Mouse (Mus musculus): Measurements from ENCODE around the gene Chrnb2.
A peak's percentile ranks its signal among the peaks of the same experiment; 100 is the strongest.

Gene Chrnb2

DNA sequence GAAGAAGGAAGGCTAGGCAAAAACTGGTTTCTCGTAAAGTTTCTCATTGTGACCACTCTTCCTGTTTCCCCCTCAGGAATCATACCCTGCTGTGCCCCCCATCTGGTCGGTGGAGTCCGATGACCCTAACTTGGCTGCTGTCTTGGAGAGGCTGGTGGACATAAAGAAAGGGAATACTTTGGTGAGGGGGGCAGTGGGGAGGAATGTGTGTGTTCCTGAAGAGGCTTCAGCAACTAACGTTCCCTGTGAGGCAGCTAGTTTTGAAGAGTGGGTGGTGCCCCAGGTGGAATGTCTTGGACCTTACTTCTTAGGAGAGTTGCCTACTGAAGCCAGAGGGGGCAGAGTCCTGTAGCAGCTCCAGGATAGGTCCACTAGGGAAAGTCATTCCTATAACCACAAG lies 11.6 kb upstream of the Chrnb2 start:
- no peak for DNase-seq (ENCODE audit: low spot score)

DNA sequence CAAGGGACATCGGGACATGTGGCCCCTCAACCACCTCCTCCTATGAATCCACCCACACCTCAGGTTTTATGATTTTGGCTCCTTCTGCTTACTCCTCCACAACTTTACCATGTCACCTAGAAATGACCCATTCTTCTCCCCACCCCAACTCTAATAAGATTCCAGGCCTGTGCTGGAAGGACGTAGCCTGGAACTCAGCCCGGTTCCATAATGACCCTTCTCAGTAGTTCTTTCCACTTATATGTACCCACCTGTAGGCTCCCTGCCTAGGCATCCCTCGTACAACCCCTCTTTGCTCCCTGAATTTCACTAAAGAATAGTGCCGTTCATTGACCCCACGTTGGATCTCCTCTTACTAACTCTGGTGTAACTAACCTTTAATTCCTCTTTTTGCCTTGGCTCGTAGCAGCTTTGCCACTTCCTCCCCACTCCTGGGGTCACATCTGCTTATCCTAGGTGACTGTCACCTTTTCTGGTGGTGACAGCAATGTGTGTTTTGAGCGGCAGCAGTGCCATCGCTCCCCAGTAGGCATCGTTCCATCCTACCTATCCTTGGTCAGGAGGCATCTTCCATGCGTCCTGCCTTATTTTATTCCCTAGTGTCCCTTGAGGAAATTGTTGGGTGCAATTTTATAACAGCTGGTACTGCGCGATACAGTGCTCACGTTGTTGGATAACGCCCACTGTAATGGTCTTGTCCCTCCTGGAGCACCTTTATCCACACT lies 10.0 kb upstream of the Chrnb2 start:
- no peak for DNase-seq (ENCODE audit: low spot score)

DNA sequence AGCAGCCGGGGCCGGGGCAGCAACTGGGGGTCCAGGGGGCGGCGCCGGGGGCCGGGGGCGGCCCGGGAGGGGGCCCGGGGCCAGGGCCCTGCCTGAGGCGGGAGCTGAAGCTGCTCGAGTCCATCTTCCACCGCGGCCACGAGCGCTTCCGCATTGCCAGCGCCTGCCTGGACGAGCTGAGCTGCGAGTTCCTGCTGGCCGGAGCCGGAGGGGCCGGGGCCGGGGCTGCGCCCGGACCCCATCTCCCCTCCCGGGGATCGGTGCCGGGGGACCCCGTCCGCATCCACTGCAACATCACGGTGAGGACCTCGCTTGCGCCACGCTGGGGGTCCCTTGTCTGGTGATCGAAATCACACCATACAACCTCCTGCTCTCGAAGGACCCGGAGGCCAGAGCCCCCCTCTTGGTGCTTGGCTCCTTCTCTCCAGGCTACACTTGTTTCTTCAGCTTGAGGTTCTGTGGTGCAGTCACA lies 9.3 kb upstream of the Chrnb2 start:
- no peak for DNase-seq (ENCODE audit: low spot score)

DNA sequence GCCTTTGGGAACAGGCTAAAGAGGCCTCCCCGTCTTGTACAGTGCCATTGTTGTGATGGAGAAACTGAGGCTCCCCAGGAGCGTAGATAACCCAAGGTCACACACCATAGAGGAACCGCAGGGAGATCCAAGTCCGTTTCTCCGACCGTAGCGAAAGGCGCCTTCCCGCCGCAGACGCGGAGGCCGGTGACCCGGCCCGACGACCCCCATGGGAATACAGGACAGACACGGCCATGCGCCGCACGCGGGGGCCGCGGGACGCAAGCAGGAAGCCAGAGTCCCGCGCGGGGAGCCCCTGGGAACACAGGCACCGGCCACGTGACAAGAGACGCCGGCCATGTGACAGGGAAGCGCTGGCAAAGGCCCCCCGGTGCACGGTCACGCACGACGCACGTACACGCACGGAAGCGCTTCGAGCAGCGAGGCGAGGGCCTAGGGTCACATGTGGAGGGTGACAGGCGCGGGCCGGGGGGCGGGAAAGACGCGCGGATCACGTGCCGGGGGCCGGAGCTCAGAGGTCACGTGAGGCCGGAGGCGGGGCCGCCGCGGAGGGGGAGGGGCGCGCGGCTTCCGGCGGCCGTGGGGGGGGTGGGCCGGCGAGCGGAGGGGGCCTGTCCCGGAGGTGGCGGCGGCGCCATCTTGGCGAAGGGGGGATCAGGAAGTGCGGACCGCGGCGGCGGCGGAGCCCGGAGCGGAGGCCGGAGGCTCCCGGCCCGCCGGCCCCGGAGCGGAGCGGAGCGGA lies 8.7 kb upstream of the Chrnb2 start, which contains the start of gene Ube2q1:
TSS of gene Ube2q1 (plus strand) at position 649 of the 742 bp plus-strand sequence.
- DNase-seq (ENCODE audit: low spot score): peak; percentile 98

DNA sequence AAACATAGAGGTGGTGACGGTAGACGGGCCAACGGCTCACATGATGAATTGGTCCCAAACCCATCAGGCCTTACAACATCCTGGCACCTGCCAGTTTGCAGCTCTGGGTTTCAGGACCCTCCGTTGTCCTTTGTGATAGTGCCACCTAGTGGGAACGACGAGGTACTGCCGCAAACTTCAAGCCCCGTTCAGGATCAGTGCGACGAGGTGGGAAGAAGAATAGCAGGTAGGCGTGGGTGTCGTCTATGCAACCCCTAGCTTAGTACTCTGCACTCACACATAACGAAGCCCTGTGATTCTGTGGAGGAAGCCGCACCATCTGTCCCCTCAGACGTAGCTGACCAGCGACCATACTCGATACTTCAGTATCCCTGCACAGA lies 8.1 kb upstream of the Chrnb2 start:
- peak; percentile 67 for DNase-seq (ENCODE audit: low spot score)

DNA sequence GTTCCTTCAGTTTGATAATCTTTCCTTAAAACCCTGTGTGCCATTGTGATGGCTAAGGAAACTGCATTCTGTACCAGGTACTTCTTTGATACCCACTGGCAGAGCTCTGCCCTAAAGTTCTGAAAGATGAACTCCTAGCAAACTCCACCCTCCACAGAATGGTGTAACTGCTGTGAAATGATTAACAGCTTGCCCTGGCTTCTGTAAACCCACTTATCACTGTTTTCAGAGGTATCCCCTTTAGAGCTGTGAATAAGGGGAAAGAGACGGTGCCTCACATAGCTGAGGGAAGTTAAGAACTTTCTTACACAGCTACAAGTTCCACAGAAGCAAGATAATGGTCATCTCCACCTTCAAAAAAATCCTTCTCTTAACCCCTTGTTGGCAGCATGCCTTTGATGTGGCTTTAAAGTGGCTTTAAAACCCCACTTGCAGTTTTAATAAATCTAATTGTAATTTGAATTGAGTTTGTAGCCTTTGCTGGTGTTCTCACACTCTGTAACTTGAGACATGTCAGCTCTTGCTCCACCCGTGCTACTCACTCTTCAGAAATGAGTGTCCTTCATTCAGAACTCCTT lies 6.1 kb upstream of the Chrnb2 start:
- DNase-seq (ENCODE audit: low spot score): no peak

DNA sequence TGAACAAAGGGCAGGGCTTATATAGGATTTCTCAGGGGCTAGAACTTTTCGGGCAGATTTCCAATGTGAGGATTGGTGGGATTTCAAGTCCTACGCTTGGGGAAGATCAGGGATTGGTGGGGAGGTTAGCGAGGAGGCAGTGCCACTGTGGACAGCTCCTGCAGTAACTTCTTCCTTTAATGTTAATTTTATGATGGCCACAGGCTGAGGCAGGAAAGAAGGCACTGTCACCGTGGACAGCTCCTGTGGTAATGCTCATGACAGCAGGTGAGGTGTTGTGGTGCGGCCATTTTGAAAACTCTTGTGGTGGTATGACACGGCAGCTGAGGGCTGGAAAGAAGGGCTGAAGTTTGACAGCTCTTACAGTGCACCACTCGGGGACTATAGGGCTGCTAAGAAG lies 5.2 kb upstream of the Chrnb2 start:
- DNase-seq (ENCODE audit: low spot score): no peak

DNA sequence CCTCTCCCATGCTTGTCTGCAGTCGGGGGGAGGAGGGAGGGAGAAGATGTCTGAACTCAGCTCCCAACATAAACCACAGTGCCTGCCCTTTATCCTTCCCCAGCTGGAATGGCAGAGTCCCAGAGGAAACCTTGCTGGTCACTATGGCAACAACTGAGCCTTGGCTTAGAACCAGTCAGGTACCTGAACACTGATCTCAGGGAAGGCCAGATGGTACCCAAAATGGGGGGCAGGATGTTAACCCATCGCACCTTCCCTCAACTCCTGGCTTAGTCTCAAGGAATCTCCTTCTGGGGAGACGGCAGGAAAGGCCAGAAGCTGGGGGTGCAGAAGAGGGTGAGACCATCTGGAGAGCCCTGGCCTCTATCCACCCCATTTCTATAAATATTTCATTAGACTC lies 4.6 kb downstream of the Chrnb2 start:
- DNase-seq (ENCODE audit: low spot score): no peak

DNA sequence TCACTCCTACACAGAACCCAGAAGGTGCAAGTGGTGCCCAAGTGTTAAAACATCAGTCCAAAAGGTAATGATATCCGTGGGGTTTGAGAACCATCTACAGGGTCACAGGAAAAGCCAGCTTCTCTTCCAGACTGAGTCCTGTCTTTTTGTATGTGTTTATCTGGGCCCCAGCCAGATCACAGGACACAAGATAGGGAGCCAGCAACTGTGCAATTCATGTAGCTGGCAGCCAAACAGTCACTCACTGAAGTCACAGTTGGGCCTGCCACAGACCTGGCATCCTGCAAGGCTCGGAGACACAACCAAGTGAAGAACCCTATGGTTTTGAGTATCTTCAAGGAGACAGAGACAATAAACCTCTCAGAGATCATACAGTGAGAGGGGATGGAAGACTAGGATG lies 6.6 kb downstream of the Chrnb2 start:
- no peak for DNase-seq (ENCODE audit: low spot score)

DNA sequence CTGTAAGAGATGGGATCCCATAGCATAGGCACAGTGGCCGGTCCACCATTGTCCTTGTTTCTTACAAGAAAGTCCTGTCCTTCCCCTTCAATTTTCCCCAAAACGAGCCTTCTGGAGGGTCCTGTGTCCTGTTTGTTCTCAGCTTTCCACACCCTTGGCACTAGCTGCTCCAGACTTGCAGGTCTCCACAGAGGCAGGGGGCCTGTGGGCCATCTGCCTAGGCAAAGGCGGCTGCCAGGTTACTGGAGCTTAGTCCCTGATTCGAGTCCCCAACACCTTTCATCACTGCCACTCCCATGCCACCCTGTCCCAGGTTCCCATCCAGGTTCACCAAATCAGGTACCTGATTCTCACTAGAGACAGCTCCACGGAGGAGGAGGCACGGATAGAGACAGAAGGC lies 9.1 kb downstream of the Chrnb2 start:
- DNase-seq (ENCODE audit: low spot score): no peak

DNA sequence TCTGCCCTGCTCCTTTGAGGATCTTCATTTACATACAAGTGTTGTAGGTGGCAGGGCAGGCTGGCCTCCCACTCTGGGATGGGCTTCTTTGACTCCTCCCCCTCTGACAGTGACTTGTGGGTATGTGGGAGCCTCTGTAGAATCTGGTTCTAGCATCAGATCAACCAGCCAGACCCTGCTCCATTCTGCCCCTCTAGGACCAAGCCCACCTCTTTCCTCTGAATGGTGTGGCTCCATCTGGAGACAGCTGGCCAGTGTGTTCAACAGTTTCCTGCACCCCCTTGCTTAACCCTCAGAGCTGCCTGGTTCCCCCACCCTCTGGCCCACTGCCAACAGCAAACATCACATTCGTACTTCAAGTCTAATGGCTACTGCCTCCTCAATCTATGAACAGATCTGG lies 12.1 kb downstream of the Chrnb2 start:
- DNase-seq (ENCODE audit: low spot score): no peak

DNA sequence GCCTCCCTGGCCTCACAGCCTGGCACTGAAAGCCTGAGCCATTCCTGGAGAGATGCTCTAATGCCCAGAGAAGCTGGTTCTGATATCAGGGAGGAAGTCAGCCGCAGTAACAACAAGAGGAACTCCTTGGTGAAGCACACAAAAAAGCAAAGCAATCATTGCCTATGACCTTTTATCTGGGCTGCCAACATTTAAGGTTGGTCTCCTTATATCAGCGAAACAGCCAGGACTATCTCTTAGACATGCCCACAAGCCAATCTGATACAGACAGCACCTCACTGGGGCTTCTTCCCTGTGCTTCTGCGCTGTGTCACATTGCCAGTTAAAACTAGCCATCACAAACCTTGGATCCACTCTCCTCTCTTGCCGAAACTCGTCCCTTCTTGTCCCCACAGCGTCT lies 25.9 kb downstream of the Chrnb2 start:
- no peak for DNase-seq (ENCODE audit: low spot score)

DNA sequence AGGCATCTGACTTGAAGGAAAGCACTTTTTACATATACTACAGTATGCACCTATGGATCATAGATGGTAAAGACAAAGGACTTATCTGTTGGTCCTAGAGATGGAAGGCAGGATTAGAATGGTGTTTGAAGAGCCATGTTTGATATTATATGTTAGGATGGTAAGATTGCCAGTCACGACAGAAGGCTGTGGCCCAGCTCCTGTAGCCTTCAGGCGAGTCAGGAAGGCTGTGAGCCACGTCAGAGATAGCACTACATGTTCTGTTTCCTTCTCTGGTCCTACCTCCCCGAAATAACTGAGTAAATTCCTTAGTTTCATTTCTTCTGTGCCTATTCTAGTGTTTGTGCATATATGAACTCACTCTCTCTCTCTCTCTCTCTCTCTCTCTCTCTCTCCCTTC lies 32.3 kb downstream of the Chrnb2 start:
- DNase-seq (ENCODE audit: low spot score): no peak

DNA sequence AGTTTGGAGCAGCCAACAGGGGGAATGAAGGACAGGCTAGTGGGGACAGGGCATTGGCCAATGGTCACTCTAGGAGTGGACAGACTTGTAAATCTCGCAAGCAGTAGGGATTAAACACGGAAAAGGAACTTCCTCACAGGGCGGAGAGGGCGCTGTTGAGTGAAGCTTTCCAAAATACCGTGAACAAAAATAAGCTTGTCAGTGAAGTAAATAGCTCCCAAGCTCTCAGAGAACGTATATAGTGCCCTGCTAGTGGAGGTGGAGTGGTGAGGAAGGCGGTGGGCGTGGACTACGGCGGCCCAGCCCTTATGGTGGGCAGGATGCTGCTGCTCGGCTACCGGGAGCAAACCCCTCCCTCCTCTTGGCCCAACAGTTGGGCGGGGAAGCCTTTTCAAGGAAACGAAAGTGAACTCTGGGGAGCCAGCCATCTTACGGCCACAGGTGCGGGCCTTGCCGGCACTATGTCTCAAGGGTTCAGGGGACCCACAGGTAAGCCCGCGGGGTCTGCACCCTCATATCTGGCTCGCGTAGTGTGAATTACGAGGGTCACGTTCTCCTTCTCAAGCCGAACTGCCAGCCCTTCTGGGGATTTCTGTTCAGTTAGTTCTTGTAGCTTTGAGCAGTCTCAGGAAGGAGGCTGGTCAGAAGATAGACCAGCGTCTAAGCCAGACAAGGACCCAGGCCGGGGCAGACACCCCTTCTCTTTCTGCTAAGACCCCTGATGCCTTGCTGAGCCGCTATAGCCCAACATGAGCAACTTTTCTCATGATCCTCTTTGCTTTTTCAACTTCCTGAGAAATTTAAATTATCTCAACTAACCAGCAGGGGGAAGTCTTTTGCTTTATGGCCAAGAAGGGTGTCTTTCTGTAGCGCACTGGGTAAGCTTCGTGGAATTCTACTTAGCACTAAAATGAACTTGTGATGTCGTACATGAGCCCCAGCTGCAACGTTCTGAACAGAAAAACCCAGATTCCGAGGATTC lies 33.8 kb downstream of the Chrnb2 start:
- no peak for DNase-seq (ENCODE audit: low spot score)

DNA sequence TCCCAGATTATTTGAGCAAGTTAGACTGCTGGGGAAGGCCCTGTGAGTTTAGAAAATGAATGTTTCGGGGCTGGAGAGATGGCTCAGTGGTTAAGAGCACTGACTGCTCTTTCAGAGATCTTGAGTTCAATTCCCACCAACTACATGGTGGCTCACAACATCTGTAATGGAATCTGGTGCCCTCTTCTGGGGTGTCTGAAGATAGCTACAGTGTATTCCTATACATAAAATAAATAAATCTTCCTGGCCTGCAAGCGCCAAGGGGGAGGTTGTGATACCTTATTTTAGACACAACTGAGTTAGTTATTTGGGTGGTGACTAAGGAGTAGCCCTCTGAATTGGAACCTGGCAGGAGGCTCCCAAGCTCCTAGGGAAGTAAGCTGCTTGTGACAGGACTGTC lies 35.6 kb downstream of the Chrnb2 start:
- no peak for DNase-seq (ENCODE audit: low spot score)

DNA sequence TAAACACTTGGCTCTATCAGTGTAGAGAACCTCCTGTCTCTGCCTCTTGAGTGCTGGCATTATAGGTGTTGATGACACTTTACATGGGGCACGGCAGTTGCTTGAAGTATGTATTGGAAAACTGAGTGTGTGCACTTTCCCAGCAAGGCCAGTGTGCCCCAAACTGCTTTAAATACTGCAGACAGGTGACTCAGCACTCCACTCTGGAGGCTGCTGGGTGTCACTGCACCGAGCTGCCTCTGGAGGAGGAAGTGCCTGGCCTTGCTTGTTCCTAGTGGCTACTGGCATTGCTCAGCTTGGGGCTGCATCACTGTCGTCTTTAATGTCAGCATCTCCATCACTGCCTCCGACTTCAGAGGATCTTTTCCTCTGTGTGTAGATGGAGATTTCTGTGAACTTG lies 37.4 kb downstream of the Chrnb2 start:
- no peak for DNase-seq (ENCODE audit: low spot score)

DNA sequence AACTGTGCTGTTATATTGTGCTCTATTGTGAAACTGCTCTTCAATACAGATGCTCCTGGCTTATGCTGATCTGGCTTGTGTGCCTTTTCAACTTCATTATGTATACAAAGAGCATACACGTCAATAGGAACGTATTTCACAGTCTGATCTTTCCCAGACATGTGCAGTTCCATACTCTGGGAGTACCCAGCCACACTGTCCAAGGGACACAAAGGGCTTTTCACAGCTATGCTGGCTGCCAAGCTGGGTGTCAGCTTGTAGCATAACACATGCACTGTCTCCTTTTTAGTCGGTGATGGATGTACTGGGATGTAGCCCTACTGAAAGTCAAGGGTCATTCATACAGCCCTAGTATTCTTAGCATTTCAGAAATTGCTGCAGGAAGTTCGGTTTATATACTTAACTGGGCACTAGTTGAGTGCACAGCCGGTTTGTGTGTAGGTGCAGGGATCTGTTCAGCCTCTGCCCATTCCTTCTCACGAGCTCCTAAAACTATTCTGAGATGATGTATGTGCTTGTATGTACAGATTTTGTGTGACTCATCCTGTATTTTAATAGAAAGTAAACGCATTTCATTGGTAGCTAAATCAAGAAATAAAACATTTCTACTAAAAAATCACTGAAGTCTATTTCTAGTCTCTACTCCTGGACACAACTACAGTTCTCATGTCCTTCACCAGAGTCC lies 40.9 kb downstream of the Chrnb2 start:
- no peak for DNase-seq (ENCODE audit: low spot score)

DNA sequence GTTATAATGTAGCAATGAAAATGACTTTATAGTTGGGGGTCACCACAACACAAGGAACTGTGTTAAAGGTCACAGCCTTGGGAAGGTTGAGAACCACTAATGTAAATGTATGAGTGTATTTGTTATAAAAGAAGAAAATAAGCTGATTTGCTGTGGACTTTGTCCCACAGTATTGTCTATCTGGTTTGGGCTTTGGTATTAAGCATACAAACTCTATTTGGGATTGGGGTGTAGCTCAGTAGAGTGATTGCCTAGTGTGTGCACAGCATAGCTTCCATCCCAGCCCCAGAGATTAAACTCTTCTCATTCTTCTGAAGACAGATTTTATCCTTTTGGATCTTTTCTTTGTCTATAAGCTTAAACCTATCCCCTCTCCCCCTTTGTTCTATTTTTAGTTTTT lies 42.4 kb downstream of the Chrnb2 start:
- no peak for DNase-seq (ENCODE audit: low spot score)

DNA sequence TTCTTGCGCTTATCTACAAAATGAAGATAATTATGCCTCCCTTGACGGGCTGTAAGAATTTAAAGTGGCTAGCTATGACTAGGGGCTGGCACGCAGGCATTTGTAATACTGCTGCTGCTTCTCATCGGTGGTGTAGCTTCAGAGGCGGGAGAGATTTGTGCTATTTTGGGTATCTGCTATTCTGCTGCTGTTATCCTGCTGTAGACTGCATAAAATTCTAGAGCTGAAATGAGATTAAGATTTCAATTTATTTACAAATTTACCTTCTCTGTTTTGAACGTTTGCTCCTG lies 48.5 kb downstream of the Chrnb2 start:
- DNase-seq (ENCODE audit: low spot score): no peak

DNA sequence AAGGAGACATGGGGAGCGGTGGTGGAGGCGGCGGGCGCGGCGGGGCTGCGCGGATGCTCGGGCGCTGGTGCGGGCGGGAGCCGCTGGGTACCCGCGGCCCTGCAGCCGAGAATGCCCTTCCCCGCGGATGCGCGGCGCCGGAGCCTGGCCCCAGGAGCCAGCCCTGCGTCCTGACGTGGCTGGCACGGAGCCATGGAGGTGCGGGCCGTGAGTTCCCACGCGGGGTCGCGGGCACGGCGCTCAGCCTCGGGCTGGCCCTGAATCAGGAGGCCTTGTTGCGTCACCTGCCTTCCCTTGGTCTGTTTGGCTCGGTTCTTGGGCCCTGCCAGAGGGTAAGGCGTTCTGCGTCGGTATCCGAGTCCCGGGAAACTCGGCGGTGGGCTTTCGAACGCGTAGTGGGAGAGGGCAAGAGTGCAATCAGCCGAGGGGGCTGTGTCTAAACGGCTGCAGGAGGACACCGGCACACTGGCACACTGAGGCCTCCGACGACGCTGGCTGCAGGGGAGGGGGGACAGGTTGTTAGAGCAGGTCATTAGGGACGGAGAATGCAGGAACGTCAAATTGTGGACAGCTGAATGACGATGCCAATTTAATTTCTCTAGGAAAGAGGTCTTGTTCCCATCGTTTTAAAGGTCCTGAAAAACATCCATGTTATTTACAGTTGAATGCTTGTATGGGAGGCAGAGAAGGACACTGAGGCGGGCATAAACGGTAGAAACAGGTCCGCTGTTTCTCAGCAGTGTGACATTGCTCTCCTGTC lies 49.0 kb downstream of the Chrnb2 start:
- DNase-seq (ENCODE audit: low spot score): peak; percentile 36
